Mouse (Mus musculus): ENCODE data around the gene Ralgps1.

- TF ChIP-seq CTCF (IDR thresholded peaks at IDR 0.05; ENCODE audit: insufficient read depth, low read depth, low read length) = no peak
- no peak for TF ChIP-seq POLR2A (IDR thresholded peaks at IDR 0.05; ENCODE audit: insufficient read depth, low read depth, low read length)
These were observed 166.3 kb downstream of the Ralgps1 start for GRCm38 (mm10) chr2:33204980-33205379.
